Mouse (Mus musculus) CD4-positive naive resting alpha-beta T cell, adult 76 days (primary cell): ENCODE data around the gene Izumo1. TPM values are rescaled to one million over a fixed set of nuclear protein-coding genes. Genes with fewer than 3 reads are reported as not detected.

Experiments
- total RNA-seq: library from RNA; stranded (reverse); gene quantifications from one replicate; pipeline ENCODE4 v1.2.4, GENCODE M21; 2023

The Izumo1 gene
- total RNA-seq = not detected

GRCm38 (mm10) chr7:45621443-45621842 is at the start of gene Izumo1:
Gene Izumo1 (plus strand): TSS chr7:45621811.

GRCm38 (mm10) chr7:45617042-45617695 is 4.4 kb upstream of the Izumo1 start, which contains the start of gene Fut1:
Gene Fut1 (plus strand): TSS chr7:45617289.

GRCm38 (mm10) chr7:45627261-45627660 is 5.7 kb downstream of the Izumo1 start, which contains the start of gene Rasip1:
Gene Rasip1 (plus strand): TSS chr7:45627488.

GRCm38 (mm10) chr7:45639561-45640027 is 18.0 kb downstream of the Izumo1 start, which contains the start of gene Mamstr:
Gene Mamstr (plus strand): TSS chr7:45639977.

GRCm38 (mm10) chr7:45666161-45666560 is 44.5 kb downstream of the Izumo1 start, which contains the start of gene Fut2:
Gene Fut2 (minus strand): TSS chr7:45666394.

Other genes starting within 250 kb of the Izumo1 start
- 741 TPM for gene Snrnp70, start 226.1 kb upstream of the Izumo1 start, total RNA-seq
- gene Kcna7, start 216.2 kb upstream of the Izumo1 start, total RNA-seq = not detected
- gene Ntf5, start 208.1 kb upstream of the Izumo1 start, total RNA-seq = not detected
- not detected for gene Lhb, start 201.0 kb upstream of the Izumo1 start, total RNA-seq
- 6.8 TPM for gene Gys1, start 187.0 kb upstream of the Izumo1 start, total RNA-seq
- 48.1 TPM for gene Ruvbl2, start 183.7 kb upstream of the Izumo1 start, total RNA-seq
- gene Ftl1, start 161.9 kb upstream of the Izumo1 start, total RNA-seq = 649 TPM
- 78.4 TPM for gene Bax, start 154.9 kb upstream of the Izumo1 start, total RNA-seq
- not detected for gene Tulp2, start 139.9 kb upstream of the Izumo1 start, total RNA-seq
- not detected for gene Gm45808, start 135.0 kb upstream of the Izumo1 start, total RNA-seq
- gene Dhdh, start 133.0 kb upstream of the Izumo1 start, total RNA-seq = 1.8 TPM
- 61.9 TPM for gene Nucb1, start 111.4 kb upstream of the Izumo1 start, total RNA-seq
- 681 TPM for gene Ppp1r15a, start 95.5 kb upstream of the Izumo1 start, total RNA-seq
- 1.2 TPM for gene Plekha4, start 95.5 kb upstream of the Izumo1 start, total RNA-seq
- not detected for gene Hsd17b14, start 66.9 kb upstream of the Izumo1 start, total RNA-seq
- gene Bcat2, start 51.7 kb upstream of the Izumo1 start, total RNA-seq = 65.6 TPM
- gene Fgf21, start 6.3 kb upstream of the Izumo1 start, total RNA-seq = not detected
- not detected for gene Fut1, start 4.5 kb upstream of the Izumo1 start, total RNA-seq
- 0.73 TPM for gene Rasip1, start 5.7 kb downstream of the Izumo1 start, total RNA-seq
- gene Mamstr, start 18.2 kb downstream of the Izumo1 start, total RNA-seq = not detected
- gene Fut2, start 44.6 kb downstream of the Izumo1 start, total RNA-seq = not detected
- not detected for gene Ntn5, start 62.2 kb downstream of the Izumo1 start, total RNA-seq
- not detected for gene Sec1, start 72.6 kb downstream of the Izumo1 start, total RNA-seq
- 8.1 TPM for gene Car11, start 78.0 kb downstream of the Izumo1 start, total RNA-seq
- gene Dbp, start 83.3 kb downstream of the Izumo1 start, total RNA-seq = 29.5 TPM
- 2,694 TPM for gene Rpl18, start 93.6 kb downstream of the Izumo1 start, total RNA-seq
- gene Sphk2, start 96.2 kb downstream of the Izumo1 start, total RNA-seq = 21.3 TPM
- gene Fam83e, start 99.4 kb downstream of the Izumo1 start, total RNA-seq = 1.5 TPM
- not detected for gene Spaca4, start 104.0 kb downstream of the Izumo1 start, total RNA-seq
- 0.82 TPM for gene Lmtk3, start 161.9 kb downstream of the Izumo1 start, total RNA-seq
- 5.2 TPM for gene Sult2b1, start 162.9 kb downstream of the Izumo1 start, total RNA-seq
- gene Cyth2, start 192.8 kb downstream of the Izumo1 start, total RNA-seq = 137 TPM
- gene Kcnj14, start 203.0 kb downstream of the Izumo1 start, total RNA-seq = 1.5 TPM
- 29.9 TPM for gene Grwd1, start 209.1 kb downstream of the Izumo1 start, total RNA-seq